Mouse (Mus musculus) heart, postnatal 10 days (tissue): ENCODE measurements around the gene Esp16. TPM values are rescaled to one million over a fixed set of nuclear protein-coding genes. Genes with fewer than 3 reads are reported as not detected.
"Not testable (repeated sequence)": the region's sequence is repeated elsewhere in the genome, so short reads cannot be mapped to it uniquely, and the experiment has no call there.

Experiments
- DNase-seq, 2 experiments: peaks; one replicate each; pipeline ENCODE4 v3.0.0; 2021
- intact Hi-C: fragments of 180-260 bp; cut with DNase I; formaldehyde crosslinking; loops from one replicate; pipeline ENCODE4 v1.15.1; 2025
- total RNA-seq, 2 experiments: library from RNA; stranded (reverse); gene quantifications; 2 replicates each; pipeline ENCODE4 v1.2.3; 2021

Gene Esp16
- not detected for total RNA-seq

DNA sequence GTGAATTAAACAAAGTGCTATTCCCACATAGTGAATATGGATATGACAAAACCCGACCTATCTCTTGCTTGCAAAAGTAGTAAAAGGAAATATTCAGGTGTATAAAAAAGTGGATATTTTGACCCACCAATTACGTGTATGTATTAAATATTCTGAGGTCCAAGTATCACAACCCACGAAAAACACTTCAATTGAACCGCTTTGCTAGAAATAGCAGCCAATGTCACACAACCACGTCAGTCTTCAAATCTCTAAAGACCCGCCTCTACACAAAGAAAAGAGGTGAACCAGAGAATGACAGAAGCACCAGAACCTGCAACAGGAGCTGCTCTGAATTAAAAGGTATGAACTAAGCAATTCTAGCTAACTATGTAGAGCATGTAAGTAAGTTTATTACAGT, at the start of gene Esp16:
TSS of gene Esp16 (plus strand) at position 301 of the 400 bp plus-strand sequence.
- DNase-seq, intact Hi-C loops: not testable (repeated sequence)

DNA sequence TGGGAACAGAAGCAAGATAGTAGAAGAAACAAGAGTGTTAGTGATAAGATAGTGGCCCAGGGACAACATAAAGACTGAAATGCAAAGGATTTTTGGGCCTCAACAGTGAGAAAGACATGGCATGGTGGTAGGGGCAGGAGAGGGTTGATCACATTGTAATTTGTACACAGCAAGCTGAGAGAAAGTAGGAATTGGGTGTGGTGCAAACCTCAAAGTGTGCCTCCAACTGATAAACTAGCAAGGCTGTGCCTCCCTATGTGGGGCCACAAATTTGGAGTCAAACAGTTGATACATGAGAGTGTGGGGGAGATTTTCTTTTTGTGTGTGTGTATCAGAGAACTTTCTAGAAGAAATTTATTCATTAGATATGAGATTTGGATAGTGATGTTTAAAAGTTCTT, 37.9 kb upstream of the Esp16 start:
- DNase-seq, intact Hi-C loops: not testable (repeated sequence)

Other genes starting within 250 kb of the Esp16 start
- gene Esp18, start 129.8 kb upstream of the Esp16 start, total RNA-seq: not detected
- not detected for gene Esp15, start 104.8 kb downstream of the Esp16 start, total RNA-seq